Mouse (Mus musculus) stomach, embryonic 15.5 days (tissue): ENCODE results near the gene Rpl22l1. TPM values are rescaled to one million over a fixed set of nuclear protein-coding genes. Genes with fewer than 3 reads are reported as not detected.

Source experiments
- ATAC-seq: fragments of 200-750 bp; cut with Nextera tagmentation; 2 replicates; pipeline ENCODE4 v1.8.0; 2017; ENCODE audit warnings: low read depth, moderate number of reproducible peaks, moderate TSS enrichment; ENCODE audit not compliant: insufficient read depth, low FRiP score
- H3K27ac ChIP-seq: fragments of 300-500 bp; sonication (generic); 2 replicates; pipeline ENCODE4 v1.5.1; 2015; ENCODE audit warnings: mild to moderate bottlenecking, inconsistent platforms
- H3K27me3 ChIP-seq: fragments of 300-500 bp; sonication (generic); replicated peaks from 2 replicates; pipeline ENCODE4 v1.6.1; 2015; ENCODE audit warnings: inconsistent platforms
- H3K36me3 ChIP-seq: fragments of 300-500 bp; sonication (generic); 2 replicates; pipeline ENCODE4 v1.6.1; 2015; ENCODE audit warnings: inconsistent platforms
- H3K4me1 ChIP-seq: fragments of 300-500 bp; sonication (generic); 2 replicates; pipeline ENCODE4 v1.6.1; 2015; ENCODE audit warnings: inconsistent platforms
- H3K4me2 ChIP-seq: fragments of 300-500 bp; sonication (generic); 2 replicates; pipeline ENCODE4 v1.6.1; 2015; ENCODE audit warnings: mild to moderate bottlenecking, inconsistent platforms
- H3K4me3 ChIP-seq: fragments of 300-500 bp; sonication (generic); replicated peaks from 2 replicates; pipeline ENCODE4 v1.5.1; 2015; ENCODE audit warnings: inconsistent platforms
- H3K9ac ChIP-seq: fragments of 300-500 bp; sonication (generic); 2 replicates; pipeline ENCODE4 v1.6.1; 2015; ENCODE audit warnings: inconsistent platforms
- H3K9me3 ChIP-seq: fragments of 300-500 bp; sonication (generic); 2 replicates; pipeline ENCODE4 v1.6.1; 2016; ENCODE audit warnings: inconsistent platforms
- WGBS: fragments of 180-500 bp; shearing (Covaris S2); methylation state at CpG from one replicate; pipeline ENCODE4 v1.1.7; 2015; 5-methylcytosine and 5-hydroxymethylcytosine counted together
- polyA plus RNA-seq: library from polyadenylated mRNA; unstranded; fragments of >200 nt; fragmentation: Nextera tagmentation; extraction: Ambion mirVana; gene quantifications from 2 replicates; pipeline ENCODE4 v1.2.1, GENCODE M21; 2015

The Rpl22l1 gene
- polyA plus RNA-seq, 1 experiment from 2014 or later, result 456 TPM

DNA sequence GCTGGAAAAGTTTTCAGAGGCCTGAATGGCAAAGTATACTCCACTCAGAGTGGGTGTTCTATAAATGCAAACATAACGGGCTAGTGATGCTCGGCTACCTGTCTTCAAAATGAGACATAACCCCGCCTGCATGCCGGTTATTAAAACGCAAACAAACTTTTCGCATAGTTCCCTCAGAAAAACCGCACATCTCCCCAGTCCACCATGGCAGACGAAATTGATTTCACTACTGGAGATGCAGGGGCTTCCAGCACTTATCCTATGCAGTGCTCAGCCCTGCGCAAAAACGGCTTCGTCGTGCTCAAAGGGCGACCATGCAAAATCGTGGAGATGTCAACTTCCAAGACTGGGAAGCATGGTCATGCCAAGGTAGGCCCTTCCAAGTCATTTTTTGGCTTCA, 23.4 kb upstream of the Rpl22l1 start:
- 21% methylated on average over 14 of the region's 14 CpGs for WGBS
- no peaks in the 10 kb centered on the region for H3K36me3 ChIP-seq
- H3K4me2 ChIP-seq, result peak overlapping the region; percentile 98
- H3K27me3 ChIP-seq, result no peaks in the 10 kb centered on the region
- H3K4me3 ChIP-seq, result peak overlapping the region; percentile 77
- no peak overlapping the region for H3K27ac ChIP-seq
- peak overlapping the region; percentile 30; the same call in 1 of the 2 replicates for H3K9ac ChIP-seq
- H3K4me1 ChIP-seq, result peaks cover 12% of the 10 kb centered on the region; the same call in 1 of the 2 replicates
- no peaks in the 10 kb centered on the region for H3K9me3 ChIP-seq
- ATAC-seq, result no peak

DNA sequence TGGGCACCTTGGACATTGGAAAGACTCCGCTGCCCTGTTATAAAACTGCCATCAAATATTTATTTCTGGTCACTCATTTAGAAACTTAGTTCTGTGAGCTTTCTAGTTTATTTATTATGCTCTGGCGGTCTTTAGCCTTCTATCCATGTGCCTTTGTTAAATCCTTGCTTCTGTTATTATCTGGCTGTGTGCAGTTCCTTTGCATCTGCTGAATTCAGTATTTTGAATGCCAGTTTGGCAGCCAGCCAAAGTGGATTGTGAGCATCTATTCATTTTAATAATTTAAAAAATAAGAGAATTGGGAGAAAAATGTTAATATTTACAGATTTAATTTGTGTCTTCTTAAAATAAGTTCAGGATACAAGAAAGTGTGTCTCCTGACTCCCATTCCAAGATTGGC, 21.1 kb upstream of the Rpl22l1 start:
- H3K4me2 ChIP-seq, result no peak overlapping the region
- no peak for ATAC-seq
- H3K4me1 ChIP-seq, result peaks cover 12% of the 10 kb centered on the region; the same call in 1 of the 2 replicates
- H3K36me3 ChIP-seq, result no peaks in the 10 kb centered on the region
- no peaks in the 10 kb centered on the region for H3K27me3 ChIP-seq
- no peaks in the 10 kb centered on the region for H3K9me3 ChIP-seq
- no peak overlapping the region for H3K27ac ChIP-seq
- no peak overlapping the region for H3K9ac ChIP-seq
- 86% methylated on average over 2 of the region's 2 CpGs for WGBS
- no peak overlapping the region for H3K4me3 ChIP-seq

DNA sequence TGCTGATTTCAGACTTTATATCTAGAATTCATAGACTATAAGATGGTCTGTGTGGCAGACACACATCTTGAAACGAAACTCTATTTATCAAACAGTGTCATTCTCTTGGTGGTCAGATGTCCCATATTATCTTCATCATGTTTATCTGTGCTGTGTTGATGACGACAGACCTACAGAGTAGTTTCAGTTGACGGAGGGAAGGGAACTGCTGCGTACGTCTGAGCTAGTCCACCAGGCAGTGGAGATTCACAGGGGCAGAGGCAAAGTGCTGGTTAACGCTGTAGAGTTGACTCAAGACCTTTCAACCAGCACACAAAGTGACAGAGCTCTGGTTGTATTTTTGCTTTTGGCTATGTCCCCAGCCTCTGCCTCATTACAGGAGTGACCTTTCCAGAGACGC, 10.4 kb upstream of the Rpl22l1 start:
- H3K27ac ChIP-seq, result no peak overlapping the region
- 81% methylated on average over 7 of the region's 7 CpGs for WGBS
- H3K4me2 ChIP-seq, result no peak overlapping the region
- no peaks in the 10 kb centered on the region for H3K36me3 ChIP-seq
- H3K27me3 ChIP-seq, result no peaks in the 10 kb centered on the region
- H3K9me3 ChIP-seq, result no peaks in the 10 kb centered on the region
- no peak overlapping the region for H3K9ac ChIP-seq
- no peak for ATAC-seq
- H3K4me1 ChIP-seq, result no peaks in the 10 kb centered on the region
- no peak overlapping the region for H3K4me3 ChIP-seq

DNA sequence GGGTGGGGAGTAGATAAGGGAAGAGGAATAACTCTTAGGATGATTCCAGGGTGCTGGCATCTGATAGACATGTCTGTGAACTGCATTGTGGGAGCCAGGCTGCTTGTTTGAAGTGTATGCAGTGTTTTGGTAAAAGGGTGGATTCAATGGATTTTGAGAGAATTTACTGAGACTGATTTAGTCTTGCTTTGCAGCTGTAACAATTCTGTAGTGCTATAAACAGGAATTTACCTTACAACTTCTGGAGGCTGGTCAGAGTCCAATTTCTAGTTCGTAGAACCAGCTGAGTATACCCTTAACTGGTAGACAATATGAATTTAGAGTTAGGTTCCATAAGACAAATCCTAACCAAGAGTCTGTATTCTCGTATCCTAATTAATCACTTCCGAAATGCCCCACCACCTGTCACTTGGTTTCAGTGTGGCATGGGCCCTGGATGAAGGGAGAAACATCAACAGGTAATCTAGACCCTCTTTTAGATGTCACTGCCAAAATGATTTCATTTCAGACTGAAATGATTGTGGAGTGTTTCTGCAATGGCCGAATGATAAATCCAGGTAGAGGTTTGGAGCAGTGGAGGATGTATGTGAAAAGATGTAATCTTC, 2.9 kb downstream of the Rpl22l1 start:
- 91% methylated on average over 4 of the region's 4 CpGs for WGBS
- Histone ChIP-seq H3K27ac (no peak overlapping the region), H3K4me2 (no peak overlapping the region), H3K36me3 (peaks cover 8% of the 10 kb centered on the region; the same call in 1 of the 2 replicates), H3K4me1 (no peaks in the 10 kb centered on the region; the same call in 1 of the 2 replicates), H3K9ac (no peak overlapping the region), H3K27me3 (no peaks in the 10 kb centered on the region), H3K4me3 (no peak overlapping the region), H3K9me3 (no peaks in the 10 kb centered on the region)
- ATAC-seq, result no peak

DNA sequence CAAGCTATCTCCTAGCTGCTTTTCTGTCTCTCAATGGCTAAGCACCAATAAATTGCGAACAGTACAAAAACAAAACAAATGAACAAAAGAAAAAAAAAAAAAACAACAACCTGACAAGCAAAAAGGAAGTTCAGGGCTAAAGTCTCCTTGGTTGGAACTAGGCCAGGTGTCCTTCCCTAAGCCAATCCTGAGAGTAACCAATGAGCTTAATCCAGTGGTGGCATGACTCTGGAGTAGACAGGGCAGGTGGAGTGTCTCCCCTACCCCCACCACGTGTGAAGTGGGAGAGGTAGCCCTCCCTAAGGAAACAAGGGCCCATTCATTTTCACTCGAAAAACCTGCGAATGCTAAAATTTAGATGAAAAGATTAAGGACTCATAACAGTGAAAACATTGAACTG, 6.2 kb downstream of the Rpl22l1 start:
- Histone ChIP-seq H3K4me3 (no peak overlapping the region), H3K27me3 (no peaks in the 10 kb centered on the region), H3K9me3 (no peaks in the 10 kb centered on the region), H3K9ac (no peak overlapping the region), H3K36me3 (peaks cover 8% of the 10 kb centered on the region; the same call in 1 of the 2 replicates), H3K27ac (no peak overlapping the region), H3K4me2 (no peak overlapping the region), H3K4me1 (no peaks in the 10 kb centered on the region; the same call in 1 of the 2 replicates)
- no peak for ATAC-seq
- WGBS, result 71% methylated on average over 4 of the region's 4 CpGs

DNA sequence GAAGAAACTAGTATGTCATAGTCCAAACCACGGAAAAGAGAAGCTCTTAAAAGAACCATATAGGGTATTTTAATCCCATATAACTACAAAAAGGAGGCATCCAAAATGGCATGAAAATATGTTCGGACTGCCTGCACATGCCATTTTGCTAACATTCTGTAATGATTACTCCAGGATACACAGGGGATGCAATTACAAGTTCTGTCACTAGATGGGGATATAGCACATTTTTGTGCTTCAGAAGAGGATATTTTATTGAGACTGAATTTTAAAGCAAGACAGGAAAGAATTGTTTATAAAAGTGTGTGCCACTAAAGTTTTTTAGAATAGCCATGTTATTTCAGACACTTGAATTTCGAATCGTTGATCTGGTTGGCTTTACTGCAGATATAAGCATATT, 9.1 kb downstream of the Rpl22l1 start:
- no peaks in the 10 kb centered on the region for H3K36me3 ChIP-seq
- no peaks in the 10 kb centered on the region for H3K9me3 ChIP-seq
- no peak for ATAC-seq
- no peaks in the 10 kb centered on the region for H3K4me1 ChIP-seq
- H3K4me2 ChIP-seq, result no peak overlapping the region
- H3K4me3 ChIP-seq, result no peak overlapping the region
- H3K27me3 ChIP-seq, result no peaks in the 10 kb centered on the region
- H3K9ac ChIP-seq, result no peak overlapping the region
- H3K27ac ChIP-seq, result no peak overlapping the region
- 5% methylated on average over 4 of the region's 4 CpGs for WGBS

DNA sequence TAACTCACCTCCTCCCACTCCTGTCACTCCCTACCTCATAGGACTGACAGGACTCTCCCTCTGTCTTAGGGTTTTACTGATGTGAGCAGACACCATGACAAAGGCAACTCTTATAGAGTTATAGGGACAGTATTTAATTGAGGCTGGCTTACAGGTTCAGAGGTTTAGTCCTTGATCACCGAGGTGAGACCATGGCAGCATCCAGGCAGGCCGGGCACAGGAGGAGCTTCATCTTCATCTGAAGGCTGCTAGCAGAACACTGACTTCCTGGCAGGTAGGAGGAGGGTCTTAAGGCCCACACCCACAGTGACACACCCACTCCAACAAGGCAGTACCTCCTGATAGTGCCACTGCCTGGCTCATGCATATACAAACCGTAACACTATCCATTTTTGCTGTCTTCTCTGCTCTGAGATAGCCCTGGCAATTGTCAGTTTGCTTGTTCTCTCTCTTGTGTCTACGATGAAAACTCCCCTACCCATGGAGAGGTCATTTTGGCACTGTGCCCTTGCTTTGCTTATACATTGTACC, 10.8 kb downstream of the Rpl22l1 start:
- H3K27ac ChIP-seq, result no peak overlapping the region
- no peaks in the 10 kb centered on the region for H3K9me3 ChIP-seq
- no peaks in the 10 kb centered on the region for H3K4me1 ChIP-seq
- H3K4me2 ChIP-seq, result no peak overlapping the region
- no peaks in the 10 kb centered on the region for H3K27me3 ChIP-seq
- ATAC-seq, result no peak
- no peak overlapping the region for H3K4me3 ChIP-seq
- 68% methylated on average over 4 of the region's 4 CpGs for WGBS
- H3K9ac ChIP-seq, result no peak overlapping the region
- H3K36me3 ChIP-seq, result no peaks in the 10 kb centered on the region

DNA sequence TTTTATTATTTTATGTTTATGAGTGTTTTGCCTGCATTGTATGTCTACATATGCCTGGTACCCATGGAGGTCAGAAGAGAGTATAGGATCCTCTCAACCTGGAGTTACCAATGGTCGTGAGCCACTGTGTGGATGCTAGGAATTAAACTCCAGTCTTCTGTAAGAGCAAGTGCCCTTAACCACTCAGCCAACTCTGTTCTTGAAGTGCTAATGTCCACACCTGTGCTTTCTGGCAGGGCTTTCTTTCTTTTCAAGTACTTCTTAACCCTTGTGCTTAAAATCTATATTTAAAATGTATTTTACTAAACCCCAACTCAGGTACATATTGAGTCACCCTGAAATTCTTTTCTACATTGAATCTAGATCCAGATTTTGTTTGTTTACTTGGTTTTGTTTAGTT, 21.0 kb downstream of the Rpl22l1 start:
- Histone ChIP-seq H3K4me3 (no peak overlapping the region), H3K36me3 (no peaks in the 10 kb centered on the region), H3K27ac (no peak overlapping the region), H3K9ac (no peak overlapping the region), H3K9me3 (no peaks in the 10 kb centered on the region), H3K4me2 (no peak overlapping the region), H3K4me1 (no peaks in the 10 kb centered on the region), H3K27me3 (no peaks in the 10 kb centered on the region)
- ATAC-seq, result no peak
- 85% methylated on average over 1 of the region's 1 CpGs for WGBS

DNA sequence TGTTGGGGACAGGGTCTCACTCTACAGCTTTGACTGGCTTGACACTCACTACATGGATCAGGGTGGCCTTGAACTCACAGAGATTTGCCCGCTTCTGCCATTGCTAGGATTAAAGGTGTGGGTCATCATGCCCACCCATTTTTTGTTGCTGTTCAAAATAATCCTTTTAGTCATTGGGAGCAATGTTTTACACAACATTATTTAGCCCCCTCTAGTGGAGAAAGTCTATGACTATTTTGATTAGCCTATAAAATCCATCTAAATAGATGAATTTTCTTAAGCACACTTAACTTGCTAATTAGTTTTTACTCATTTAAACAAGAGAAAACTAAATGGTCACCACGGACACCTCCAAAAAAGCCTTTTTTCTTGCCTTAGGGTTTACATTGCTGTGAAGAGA, 22.4 kb downstream of the Rpl22l1 start:
- Histone ChIP-seq H3K4me1 (no peaks in the 10 kb centered on the region), H3K9ac (no peak overlapping the region), H3K4me3 (no peak overlapping the region), H3K4me2 (no peak overlapping the region), H3K36me3 (no peaks in the 10 kb centered on the region), H3K9me3 (no peaks in the 10 kb centered on the region), H3K27me3 (no peaks in the 10 kb centered on the region), H3K27ac (no peak overlapping the region)
- ATAC-seq, result no peak
- WGBS, result 78% methylated on average over 2 of the region's 2 CpGs

DNA sequence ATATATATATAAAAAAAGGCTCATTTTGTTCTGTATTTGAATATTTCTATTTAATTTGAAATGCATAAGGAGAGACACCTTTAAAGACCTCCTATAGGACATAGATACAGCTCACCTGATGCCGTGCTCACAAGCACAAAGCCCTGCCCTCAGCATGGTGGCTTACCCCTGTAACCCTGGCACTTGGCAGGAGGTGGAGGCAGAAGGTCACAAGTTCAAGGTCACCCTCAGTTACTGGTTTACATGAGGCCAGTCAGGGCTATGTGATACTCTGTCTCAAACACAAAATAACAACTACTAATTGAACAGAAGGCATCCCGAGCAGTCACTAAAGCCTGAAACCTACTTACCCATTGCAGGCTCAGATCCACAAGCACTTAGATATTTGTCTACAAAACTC, 24.2 kb downstream of the Rpl22l1 start:
- no peak overlapping the region for H3K4me2 ChIP-seq
- 81% methylated on average over 2 of the region's 2 CpGs for WGBS
- H3K27me3 ChIP-seq, result no peaks in the 10 kb centered on the region
- no peaks in the 10 kb centered on the region for H3K36me3 ChIP-seq
- no peak overlapping the region for H3K27ac ChIP-seq
- no peaks in the 10 kb centered on the region for H3K9me3 ChIP-seq
- no peak overlapping the region for H3K9ac ChIP-seq
- H3K4me3 ChIP-seq, result no peak overlapping the region
- H3K4me1 ChIP-seq, result no peaks in the 10 kb centered on the region
- ATAC-seq, result no peak

DNA sequence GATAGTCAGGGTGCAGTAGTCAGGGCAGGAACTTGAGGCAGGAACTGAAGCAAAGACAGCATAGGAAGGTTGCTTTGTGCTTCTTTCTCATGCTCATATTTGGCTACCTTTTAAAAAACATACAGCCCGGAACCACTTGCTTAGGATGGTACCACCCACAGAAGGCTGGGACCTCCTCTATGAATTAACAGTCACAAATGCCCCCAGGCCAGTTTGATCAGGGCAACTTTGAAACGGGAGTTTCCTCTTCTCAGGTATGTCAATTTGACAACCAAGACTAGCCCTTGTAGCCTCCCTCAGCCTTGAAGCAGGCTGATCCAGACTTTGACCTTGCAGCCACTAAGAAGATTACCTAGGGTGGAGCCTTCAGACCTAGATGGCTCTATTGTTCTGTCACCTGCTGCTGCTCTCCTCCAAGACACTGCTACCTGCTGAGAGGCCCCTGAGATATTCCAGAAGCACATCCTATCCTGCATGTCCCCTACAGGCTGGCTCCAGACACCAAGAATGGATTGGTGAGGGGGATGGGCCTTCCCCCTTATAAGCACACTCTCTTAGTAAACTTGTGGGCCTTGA, 31.6 kb downstream of the Rpl22l1 start:
- Histone ChIP-seq H3K4me1 (no peaks in the 10 kb centered on the region), H3K36me3 (no peaks in the 10 kb centered on the region), H3K9ac (no peak overlapping the region), H3K4me2 (no peak overlapping the region), H3K9me3 (no peaks in the 10 kb centered on the region), H3K27me3 (no peaks in the 10 kb centered on the region), H3K27ac (no peak overlapping the region), H3K4me3 (no peak overlapping the region)
- no peak for ATAC-seq
- 75% methylated on average over 2 of the region's 2 CpGs for WGBS

DNA sequence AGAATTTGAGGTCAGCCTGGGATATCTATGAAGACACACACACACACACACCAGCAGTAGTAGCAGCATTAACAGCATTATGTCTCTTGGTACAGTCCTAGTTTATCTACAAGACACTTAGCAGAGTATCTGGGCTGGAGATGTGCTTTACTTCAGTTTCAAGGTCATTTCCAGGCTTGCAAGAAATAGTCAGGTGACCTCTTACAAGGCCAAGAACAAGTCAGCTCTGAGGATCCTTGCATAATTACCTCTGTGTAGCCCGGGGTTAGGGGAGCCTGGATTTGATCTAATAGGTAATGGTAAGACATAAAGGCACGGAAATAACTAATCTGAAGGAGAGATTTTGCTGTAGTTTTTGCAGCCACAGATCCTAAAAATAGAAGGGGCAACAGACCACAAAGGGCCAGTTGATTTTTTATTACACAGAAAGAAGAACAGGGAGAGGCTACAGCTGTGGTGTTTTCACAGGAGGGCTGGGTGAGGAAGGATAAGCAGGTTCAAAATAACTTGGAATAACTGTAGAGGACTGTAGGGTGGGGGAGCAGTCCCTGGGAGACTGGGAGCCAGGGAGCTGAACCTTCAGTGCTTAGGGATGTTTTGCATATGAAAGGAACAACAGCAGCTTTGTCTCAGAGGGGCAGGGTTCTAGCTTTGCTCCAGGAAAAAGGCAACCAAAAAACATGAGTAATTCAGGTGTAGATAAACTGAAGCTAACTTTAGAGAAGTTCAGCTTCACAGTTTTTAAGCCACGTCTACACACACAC, 36.8 kb downstream of the Rpl22l1 start:
- no peak overlapping the region for H3K27ac ChIP-seq

More for the DNA sequence above, 36.8 kb downstream of the Rpl22l1 start:
- Histone ChIP-seq H3K4me3 (no peak overlapping the region), H3K4me1 (no peaks in the 10 kb centered on the region), H3K9me3 (no peaks in the 10 kb centered on the region), H3K36me3 (no peaks in the 10 kb centered on the region), H3K4me2 (no peak overlapping the region), H3K9ac (no peak overlapping the region), H3K27me3 (no peaks in the 10 kb centered on the region)
- 39% methylated on average over 3 of the region's 3 CpGs for WGBS
- no peak for ATAC-seq
